Mouse (Mus musculus): ENCODE results near the gene Esrrg. TPM values are rescaled to one million over a fixed set of nuclear protein-coding genes. Genes with fewer than 3 reads are reported as not detected.

Esrrg gene
- polyA plus RNA-seq, 1 experiment from 2014 or later = 1.8 TPM

GRCm38 (mm10) chr1:187725351-187725750 lies 116.8 kb downstream of the Esrrg start:
- Histone ChIP-seq H3K9me3 (ENCODE audit: low read depth, low read length) (no peaks in the 10 kb centered on the region), H3K9ac (no peak overlapping the region), H3K4me2 (no peak overlapping the region), H3K27me3 (ENCODE audit: insufficient read depth, low read length) (no peaks in the 10 kb centered on the region), H3K27ac (ENCODE audit: low read depth) (no peak overlapping the region), H3K36me3 (ENCODE audit: insufficient read depth) (no peaks in the 10 kb centered on the region), H3K4me1 (ENCODE audit: insufficient read depth) (no peaks in the 10 kb centered on the region), H3K4me3 (ENCODE audit: low read depth, low read length) (no peak overlapping the region)
- DNase-seq = no peak
- ATAC-seq (ENCODE audit: insufficient read depth) = no peak
- no peak for TF ChIP-seq CTCF (IDR thresholded peaks at IDR 0.05; ENCODE audit: low read depth)
- 68% methylated on average over 1 of the region's 1 CpGs for WGBS

- Histone ChIP-seq H3K4me2 (no peak overlapping the region), H3K4me1 (ENCODE audit: insufficient read depth) (no peaks in the 10 kb centered on the region), H3K27ac (ENCODE audit: low read depth) (no peak overlapping the region), H3K4me3 (ENCODE audit: low read depth, low read length) (no peak overlapping the region), H3K9ac (no peak overlapping the region), H3K9me3 (ENCODE audit: low read depth, low read length) (no peaks in the 10 kb centered on the region), H3K36me3 (ENCODE audit: insufficient read depth) (no peaks in the 10 kb centered on the region), H3K27me3 (ENCODE audit: insufficient read depth, low read length) (no peaks in the 10 kb centered on the region)
- TF ChIP-seq CTCF (IDR thresholded peaks at IDR 0.05; ENCODE audit: low read depth) = no peak
- 85% methylated on average over 4 of the region's 4 CpGs for WGBS
- no peak for DNase-seq
- no peak for ATAC-seq (ENCODE audit: insufficient read depth)
Observed at GRCm38 (mm10) chr1:187731171-187731570, 122.6 kb downstream of the Esrrg start.

GRCm38 (mm10) chr1:187736507-187736906 lies 127.9 kb downstream of the Esrrg start:
- H3K4me3 ChIP-seq (ENCODE audit: low read depth, low read length) = no peak overlapping the region
- H3K27ac ChIP-seq (ENCODE audit: low read depth) = no peak overlapping the region
- no peaks in the 10 kb centered on the region for H3K4me1 ChIP-seq (ENCODE audit: insufficient read depth)
- WGBS = 48% methylated on average over 14 of the region's 14 CpGs
- no peak overlapping the region for H3K9ac ChIP-seq
- DNase-seq = peak; percentile 49
- no peak for ATAC-seq (ENCODE audit: insufficient read depth)
- TF ChIP-seq CTCF (IDR thresholded peaks at IDR 0.05; ENCODE audit: low read depth) = no peak
- no peaks in the 10 kb centered on the region for H3K27me3 ChIP-seq (ENCODE audit: insufficient read depth, low read length)
- no peaks in the 10 kb centered on the region for H3K36me3 ChIP-seq (ENCODE audit: insufficient read depth)
- H3K4me2 ChIP-seq = no peak overlapping the region
- H3K9me3 ChIP-seq (ENCODE audit: low read depth, low read length) = no peaks in the 10 kb centered on the region

GRCm38 (mm10) chr1:187737296-187737695 lies 128.7 kb downstream of the Esrrg start:
- Histone ChIP-seq H3K36me3 (ENCODE audit: insufficient read depth) (no peaks in the 10 kb centered on the region), H3K4me1 (ENCODE audit: insufficient read depth) (no peaks in the 10 kb centered on the region), H3K4me3 (ENCODE audit: low read depth, low read length) (no peak overlapping the region), H3K4me2 (no peak overlapping the region), H3K9ac (no peak overlapping the region), H3K27me3 (ENCODE audit: insufficient read depth, low read length) (no peaks in the 10 kb centered on the region), H3K27ac (ENCODE audit: low read depth) (no peak overlapping the region), H3K9me3 (ENCODE audit: low read depth, low read length) (no peaks in the 10 kb centered on the region)
- 75% methylated on average over 7 of the region's 7 CpGs for WGBS
- TF ChIP-seq CTCF (IDR thresholded peaks at IDR 0.05; ENCODE audit: low read depth) = no peak
- DNase-seq (no peak), ATAC-seq (ENCODE audit: insufficient read depth) (no peak)

- H3K27ac ChIP-seq (ENCODE audit: low read depth) = no peak overlapping the region
- WGBS = 69% methylated on average over 12 of the region's 12 CpGs
- H3K27me3 ChIP-seq (ENCODE audit: insufficient read depth, low read length) = no peaks in the 10 kb centered on the region
- no peak for DNase-seq
- no peak overlapping the region for H3K4me2 ChIP-seq
- no peaks in the 10 kb centered on the region for H3K36me3 ChIP-seq (ENCODE audit: insufficient read depth)
- no peak overlapping the region for H3K4me3 ChIP-seq (ENCODE audit: low read depth, low read length)
- no peak for ATAC-seq (ENCODE audit: insufficient read depth)
- H3K9me3 ChIP-seq (ENCODE audit: low read depth, low read length) = no peaks in the 10 kb centered on the region
- H3K4me1 ChIP-seq (ENCODE audit: insufficient read depth) = no peaks in the 10 kb centered on the region
- TF ChIP-seq CTCF (IDR thresholded peaks at IDR 0.05; ENCODE audit: low read depth) = no peak
- H3K9ac ChIP-seq = no peak overlapping the region
Observed at GRCm38 (mm10) chr1:187740531-187740930, 131.9 kb downstream of the Esrrg start.

- Histone ChIP-seq H3K4me1 (ENCODE audit: insufficient read depth) (no peaks in the 10 kb centered on the region), H3K4me3 (ENCODE audit: low read depth, low read length) (no peak overlapping the region), H3K9me3 (ENCODE audit: low read depth, low read length) (no peaks in the 10 kb centered on the region), H3K36me3 (ENCODE audit: insufficient read depth) (no peaks in the 10 kb centered on the region), H3K27me3 (ENCODE audit: insufficient read depth, low read length) (no peaks in the 10 kb centered on the region), H3K27ac (ENCODE audit: low read depth) (no peak overlapping the region), H3K4me2 (no peak overlapping the region), H3K9ac (no peak overlapping the region)
- no peak for DNase-seq
- ATAC-seq (ENCODE audit: insufficient read depth) = no peak
- TF ChIP-seq CTCF (IDR thresholded peaks at IDR 0.05; ENCODE audit: low read depth) = no peak
- WGBS = 74% methylated on average over 7 of the region's 7 CpGs
Observed at GRCm38 (mm10) chr1:187741306-187741705, 132.7 kb downstream of the Esrrg start.

GRCm38 (mm10) chr1:187742071-187742470 lies 133.5 kb downstream of the Esrrg start:
- H3K4me3 ChIP-seq (ENCODE audit: low read depth, low read length) = no peak overlapping the region
- H3K4me1 ChIP-seq (ENCODE audit: insufficient read depth) = no peaks in the 10 kb centered on the region
- no peak for TF ChIP-seq CTCF (IDR thresholded peaks at IDR 0.05; ENCODE audit: low read depth)
- H3K4me2 ChIP-seq = no peak overlapping the region
- no peak overlapping the region for H3K9ac ChIP-seq
- WGBS = 62% methylated on average over 8 of the region's 8 CpGs
- H3K27me3 ChIP-seq (ENCODE audit: insufficient read depth, low read length) = no peaks in the 10 kb centered on the region
- H3K36me3 ChIP-seq (ENCODE audit: insufficient read depth) = no peaks in the 10 kb centered on the region
- no peak overlapping the region for H3K27ac ChIP-seq (ENCODE audit: low read depth)
- peak; percentile 25 for DNase-seq
- ATAC-seq (ENCODE audit: insufficient read depth) = no peak
- H3K9me3 ChIP-seq (ENCODE audit: low read depth, low read length) = no peaks in the 10 kb centered on the region

GRCm38 (mm10) chr1:187749294-187749693 lies 140.7 kb downstream of the Esrrg start:
- ATAC-seq (ENCODE audit: insufficient read depth) = no peak
- Histone ChIP-seq H3K36me3 (ENCODE audit: insufficient read depth) (no peaks in the 10 kb centered on the region), H3K27me3 (ENCODE audit: insufficient read depth, low read length) (no peaks in the 10 kb centered on the region), H3K27ac (ENCODE audit: low read depth) (no peak overlapping the region), H3K4me3 (ENCODE audit: low read depth, low read length) (no peak overlapping the region), H3K4me2 (no peak overlapping the region), H3K9me3 (ENCODE audit: low read depth, low read length) (no peaks in the 10 kb centered on the region), H3K9ac (no peak overlapping the region), H3K4me1 (ENCODE audit: insufficient read depth) (no peaks in the 10 kb centered on the region)
- 83% methylated on average over 3 of the region's 3 CpGs for WGBS
- no peak for DNase-seq
- TF ChIP-seq CTCF (IDR thresholded peaks at IDR 0.05; ENCODE audit: low read depth) = no peak
